Mouse (Mus musculus) hematopoietic multipotent progenitor cell, adult 10-12 weeks (in vitro differentiated cells): ENCODE results near the gene Gm8011. TPM values are rescaled to one million over a fixed set of nuclear protein-coding genes. Genes with fewer than 3 reads are reported as not detected.

Experiments
- polyA plus RNA-seq: library from polyadenylated mRNA; stranded (reverse); fragments of >175 nt; gene quantifications from 2 replicates; pipeline ENCODE4 v1.2.3, GENCODE M21; 2012; ENCODE audit warnings: low replicate concordance

Gm8011 gene
- polyA plus RNA-seq = not detected in 2 replicates

GRCm38 (mm10) chr14:42463581-42463980, at the start of gene Gm8011:
Gene Gm8011, plus strand, starts transcription at chr14:42463881.

GRCm38 (mm10) chr14:42439573-42439972, 24.1 kb upstream of the Gm8011 start, which contains the start of gene Gm8005:
Gene Gm8005, minus strand, starts transcription at chr14:42439673.

GRCm38 (mm10) chr14:42502249-42502648, 38.6 kb downstream of the Gm8011 start, which contains the start of gene Gm8020:
Gene Gm8020, minus strand, starts transcription at chr14:42502349.

Other genes starting within 250 kb of the Gm8011 start
- gene Gm17026, start 203.8 kb upstream of the Gm8011 start, polyA plus RNA-seq = not detected in 2 replicates
- gene Gm9611, start 166.5 kb upstream of the Gm8011 start, polyA plus RNA-seq = not detected in 2 replicates
- not detected in 2 replicates for gene Gm7995, start 153.7 kb upstream of the Gm8011 start, polyA plus RNA-seq
- gene Gm8005, start 24.2 kb upstream of the Gm8011 start, polyA plus RNA-seq = not detected in 2 replicates
- not detected in 2 replicates for gene Gm8020, start 38.5 kb downstream of the Gm8011 start, polyA plus RNA-seq
- not detected in 2 replicates for gene Gm8024, start 60.4 kb downstream of the Gm8011 start, polyA plus RNA-seq
- gene Gm17124, start 136.0 kb downstream of the Gm8011 start, polyA plus RNA-seq = not detected in 2 replicates
- not detected in 2 replicates for gene Gm3633, start 178.0 kb downstream of the Gm8011 start, polyA plus RNA-seq
- not detected in 2 replicates for gene Gm10378, start 192.1 kb downstream of the Gm8011 start, polyA plus RNA-seq